Mouse (Mus musculus): Measurements from ENCODE around the gene Cox7b2. TPM values are rescaled to one million over a fixed set of nuclear protein-coding genes. Genes with fewer than 3 reads are reported as not detected.

The Cox7b2 gene
- not detected for total RNA-seq (2023)

DNA sequence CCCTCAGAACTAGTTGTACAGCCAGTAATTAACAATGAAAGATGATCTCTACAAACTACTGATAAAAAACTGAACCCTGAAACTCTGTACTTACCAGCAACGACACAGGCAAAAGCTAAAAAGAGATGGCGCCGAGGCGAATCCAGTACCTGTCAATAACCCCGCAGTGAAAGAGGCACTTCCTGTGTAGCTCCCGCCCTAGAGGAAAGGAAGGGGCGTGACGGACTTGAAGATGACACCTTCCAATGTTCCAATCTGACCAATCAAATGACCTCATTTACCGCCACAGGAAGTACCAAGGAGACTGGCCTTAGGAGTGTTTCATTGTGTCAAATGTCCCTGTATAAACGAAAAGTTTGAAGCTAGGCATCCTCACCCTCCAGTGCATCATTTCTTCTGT lies at the start of gene Cox7b2:
TSS of gene Cox7b2 (minus strand) at position 127 of the 400 bp plus-strand sequence.

Other genes starting within 250 kb of the Cox7b2 start
- gene Gabrb1, start 109.9 kb upstream of the Cox7b2 start, total RNA-seq (2023): not detected
- gene Gabra4, start 110.1 kb upstream of the Cox7b2 start, total RNA-seq (2023): not detected

All from CD4-positive naive resting alpha-beta T cell, adult 57 days (primary cell).